Mouse (Mus musculus): ENCODE data around the gene Fam149a.

GRCm38 (mm10) chr8:45381075-45381962, 772 bp downstream of the Fam149a start:
- TF ChIP-seq CTCF (IDR thresholded peaks at IDR 0.05; ENCODE audit: low read depth), result no peak
- no peak for TF ChIP-seq EP300 (IDR thresholded peaks at IDR 0.05; ENCODE audit: low read depth)
